Mouse (Mus musculus) cerebellum, postnatal 25 days (tissue): ENCODE results near the gene Acbd4.

Experiments
- DNase-seq, 2 experiments: peaks; one replicate each; pipeline ENCODE4 v3.0.0; 2021; ENCODE audit warnings: mixed read lengths in 2 of 2

Gene Acbd4

DNA sequence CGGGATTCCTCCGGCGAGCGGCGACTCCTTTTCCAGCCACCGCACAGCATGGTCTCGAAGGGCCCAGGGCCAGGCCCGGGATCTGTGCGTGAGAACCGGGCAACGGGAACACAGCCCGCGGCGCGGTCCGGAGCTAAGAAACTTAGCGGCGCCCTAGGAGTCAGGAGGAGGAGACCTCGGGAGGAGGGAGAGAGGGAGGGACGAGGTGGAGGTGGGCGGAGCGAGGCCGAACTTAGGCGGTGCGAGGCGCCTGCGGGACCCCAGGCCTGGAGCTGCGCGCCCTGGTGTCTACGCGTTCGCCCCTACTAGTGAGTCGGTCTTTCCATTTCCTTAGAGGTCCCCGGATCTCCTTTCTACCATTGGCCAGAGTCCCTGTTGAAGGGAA, at the start of gene Acbd4, which contains the start of gene Plcd3:
Acbd4 (plus strand) TSS at position 202 of the 385 bp plus-strand sequence.
Plcd3 (minus strand) TSS at position 178 of the 385 bp plus-strand sequence.
- peak; percentile 75 to 84 for DNase-seq

DNA sequence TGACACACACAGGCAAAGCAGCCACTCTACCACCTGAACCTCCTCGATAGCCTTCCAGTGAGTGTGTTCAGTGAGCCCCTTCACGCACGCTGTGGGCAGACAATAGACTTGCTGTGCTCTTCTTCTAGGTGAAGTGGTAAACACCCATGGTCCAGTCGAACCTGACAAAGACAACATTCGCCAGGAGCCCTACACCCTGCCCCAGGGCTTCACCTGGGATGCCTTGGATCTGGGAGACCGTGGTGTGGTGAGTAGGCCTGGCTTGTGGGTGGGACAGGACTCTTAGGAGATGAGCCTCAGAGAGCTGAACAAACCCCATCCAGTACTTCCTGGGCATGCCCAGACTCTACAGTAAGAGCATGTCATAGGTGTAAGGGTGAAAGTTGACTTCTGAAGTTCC, 49.4 kb upstream of the Acbd4 start:
- no peak for DNase-seq

DNA sequence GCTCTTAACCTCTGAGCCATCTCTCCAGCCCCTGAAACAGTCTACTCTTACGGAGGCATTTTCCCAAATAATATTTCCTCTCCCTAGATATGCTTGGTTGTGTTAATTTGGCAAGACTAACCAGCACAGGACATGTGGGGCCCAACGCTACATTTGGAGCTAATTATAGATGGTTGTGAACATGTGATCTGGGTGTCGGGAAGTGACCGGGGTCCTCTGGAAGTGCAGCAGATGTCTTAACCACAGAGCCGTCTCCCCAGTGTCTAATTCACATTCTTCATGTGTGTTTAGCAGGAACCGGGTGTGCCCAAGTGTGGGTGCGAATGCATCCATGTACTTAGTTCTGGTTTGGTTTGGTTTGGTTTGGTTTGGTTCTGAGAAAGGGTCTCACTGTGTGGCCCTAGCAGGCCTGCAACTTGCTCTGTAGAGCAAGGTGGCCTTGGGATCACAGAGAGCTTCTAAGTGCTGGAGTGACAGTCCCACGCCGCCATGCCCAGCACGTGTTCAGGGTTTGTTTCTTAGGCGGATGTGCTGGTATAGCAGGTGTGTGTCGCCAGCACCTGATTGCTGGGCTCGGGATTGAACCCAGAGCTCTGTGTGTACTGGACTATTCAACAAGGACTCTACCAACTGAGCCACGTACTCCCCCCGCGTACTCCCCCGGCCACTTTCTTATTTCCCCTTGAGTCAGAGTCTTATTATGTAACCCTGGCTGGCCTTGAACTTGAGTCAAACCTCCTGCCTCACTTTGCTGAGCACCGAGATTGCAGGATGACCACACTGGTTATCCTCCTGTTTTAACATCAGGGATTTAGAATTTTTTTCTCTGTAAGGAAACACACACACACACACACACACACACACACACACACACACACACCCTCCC, 48.0 kb upstream of the Acbd4 start:
- DNase-seq = no peak

DNA sequence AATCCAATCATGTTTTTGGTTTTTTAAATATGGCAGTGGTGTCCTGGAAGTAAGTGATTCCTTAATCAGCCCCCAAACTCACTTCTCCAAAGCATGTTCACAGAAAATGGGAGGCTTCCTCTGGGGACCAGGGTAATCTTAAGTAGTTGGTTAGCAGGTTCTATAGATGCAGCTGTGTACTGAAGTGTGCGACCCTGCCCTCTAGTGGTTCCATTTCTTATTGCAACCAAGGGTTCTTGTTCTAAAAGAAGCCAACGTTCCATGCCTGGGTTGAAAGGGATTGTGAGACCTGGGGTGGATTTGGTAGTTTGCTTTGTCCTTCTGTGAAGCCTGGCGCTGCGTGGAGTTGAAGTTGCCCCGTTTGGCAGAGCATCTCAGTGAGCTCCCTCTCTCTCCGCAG, 46.7 kb upstream of the Acbd4 start:
- DNase-seq = peak; percentile 74 to 86

DNA sequence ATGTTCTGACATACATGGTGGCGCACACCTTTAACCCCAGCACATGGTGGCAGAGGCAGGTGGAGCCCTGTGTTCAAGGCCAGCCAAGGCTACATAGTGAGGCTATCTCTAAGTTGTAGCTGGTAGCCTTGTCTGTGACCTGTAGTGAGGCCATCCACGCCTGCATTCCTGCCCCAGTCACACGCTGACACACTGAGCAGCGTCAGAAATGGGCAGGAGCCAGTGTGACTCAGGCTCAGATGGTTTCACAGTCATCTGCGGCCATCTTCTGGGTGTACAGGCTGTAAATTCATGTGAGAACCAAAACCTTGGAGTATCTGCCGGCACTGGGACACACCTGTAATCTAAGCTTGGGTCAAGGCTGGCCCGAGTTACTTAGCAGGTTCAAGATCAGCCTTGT, 44.8 kb upstream of the Acbd4 start:
- DNase-seq = no peak

DNA sequence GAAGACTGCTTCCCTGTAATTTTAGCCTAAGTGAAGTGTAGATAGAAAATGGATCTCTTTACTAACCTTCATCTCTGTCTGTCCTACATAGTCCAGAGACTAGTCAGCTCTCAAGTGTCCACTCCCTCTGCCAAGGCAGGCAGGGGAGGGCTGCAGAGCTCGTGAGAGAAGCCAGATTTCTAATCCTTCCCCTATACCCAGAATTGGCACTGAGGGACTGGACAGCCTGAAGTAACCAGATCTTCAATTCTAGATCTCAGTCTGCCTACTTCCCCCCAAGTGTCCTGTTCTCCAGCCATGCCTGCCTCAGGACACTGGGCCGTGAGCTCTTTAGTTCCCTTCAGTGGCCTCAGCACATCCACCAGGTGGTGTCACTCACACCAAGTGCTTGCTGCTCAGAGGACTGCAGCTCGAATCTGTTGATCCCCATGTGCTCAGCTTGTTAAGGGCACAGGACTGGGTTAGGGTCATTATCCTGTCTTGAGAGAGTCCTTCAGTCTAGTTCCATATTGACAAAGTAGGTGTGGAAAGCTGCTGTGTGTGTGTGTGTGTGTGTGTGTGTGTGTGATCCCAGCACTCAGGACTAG, 42.9 kb upstream of the Acbd4 start:
- no peak for DNase-seq

DNA sequence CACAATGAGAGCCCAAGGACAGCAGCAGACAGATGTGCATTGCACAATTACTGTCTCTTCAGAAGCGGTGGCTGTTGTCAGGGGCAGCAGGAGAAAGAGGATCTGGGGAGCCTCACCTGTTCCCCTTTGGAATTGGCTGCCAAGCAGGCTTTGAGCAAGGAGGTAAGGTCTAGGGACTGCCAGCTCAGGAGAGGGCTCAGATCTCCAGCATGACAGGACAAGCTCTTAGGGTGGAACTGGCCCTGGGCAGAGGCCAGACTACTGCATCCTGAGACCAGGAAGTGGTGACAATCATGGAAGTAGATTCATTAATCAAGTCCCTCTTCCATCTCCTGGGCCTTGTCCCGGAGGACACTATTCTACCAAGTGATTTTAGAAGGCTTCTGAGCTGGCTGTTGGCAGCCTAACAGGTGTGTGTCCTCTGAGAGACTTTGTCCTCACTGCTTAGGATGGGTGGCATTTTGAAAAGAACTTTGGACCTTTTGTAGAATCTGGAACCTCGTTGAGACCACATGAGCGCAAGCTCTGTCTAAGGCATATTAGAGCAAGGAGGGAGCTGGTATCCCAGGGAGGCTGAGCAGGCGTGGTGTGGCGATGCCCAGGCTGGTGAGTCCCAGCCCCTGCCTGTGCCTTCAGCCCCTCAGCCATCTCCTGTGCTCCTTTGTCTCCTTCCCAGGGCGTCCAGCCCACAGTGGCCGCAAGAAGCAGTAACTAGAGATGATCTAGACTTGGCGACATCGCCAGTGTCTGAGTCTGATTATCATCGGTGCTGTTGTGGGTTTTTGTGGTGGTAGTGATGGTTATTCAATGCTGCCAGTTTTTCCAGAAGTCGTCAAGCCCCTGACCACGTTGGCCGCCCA, 35.1 kb upstream of the Acbd4 start:
- DNase-seq = no peak

DNA sequence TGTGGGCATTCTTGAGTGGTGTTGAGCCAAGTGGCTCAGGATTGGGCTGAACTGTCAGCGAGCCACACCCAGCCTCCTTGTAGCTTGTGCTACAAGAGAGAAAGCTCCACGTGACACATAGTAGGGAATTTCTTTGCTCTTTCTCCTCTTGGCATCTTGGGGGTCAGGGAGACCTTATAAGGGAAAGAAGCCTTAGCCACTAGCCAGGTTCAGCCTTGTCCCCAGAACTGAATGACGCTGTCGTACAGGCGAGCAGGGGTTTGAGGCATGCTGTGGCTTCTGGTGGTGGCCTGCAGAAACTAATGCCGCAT, 34.5 kb upstream of the Acbd4 start:
- no peak for DNase-seq

DNA sequence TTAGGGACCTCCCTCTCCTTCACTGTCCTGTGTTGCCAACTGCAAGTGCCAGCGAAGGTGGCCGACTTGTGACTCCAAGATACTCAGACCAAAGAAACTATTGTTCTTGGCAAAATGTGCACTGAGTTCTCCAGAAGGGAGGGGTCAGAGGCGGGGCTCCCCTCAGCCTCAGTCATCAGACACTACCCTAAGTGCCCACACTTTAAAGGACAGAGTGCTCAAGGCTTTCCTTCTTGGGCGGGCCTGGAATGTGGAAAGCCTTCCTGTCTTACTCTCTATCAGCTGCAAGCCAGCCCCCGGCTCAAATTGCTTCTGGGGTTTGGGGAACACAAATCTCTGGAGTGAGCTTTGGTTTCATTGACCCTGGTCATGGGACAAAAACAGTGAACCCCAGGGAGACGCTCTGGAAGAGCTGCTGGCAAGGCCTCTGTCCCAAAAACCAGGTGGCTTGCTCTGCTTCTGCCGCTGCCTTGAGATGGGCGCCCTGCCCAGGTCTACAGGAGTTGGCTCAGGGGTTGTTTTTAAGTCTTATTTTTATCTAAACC, 34.0 kb upstream of the Acbd4 start:
- DNase-seq = peak; percentile 45 to 55

DNA sequence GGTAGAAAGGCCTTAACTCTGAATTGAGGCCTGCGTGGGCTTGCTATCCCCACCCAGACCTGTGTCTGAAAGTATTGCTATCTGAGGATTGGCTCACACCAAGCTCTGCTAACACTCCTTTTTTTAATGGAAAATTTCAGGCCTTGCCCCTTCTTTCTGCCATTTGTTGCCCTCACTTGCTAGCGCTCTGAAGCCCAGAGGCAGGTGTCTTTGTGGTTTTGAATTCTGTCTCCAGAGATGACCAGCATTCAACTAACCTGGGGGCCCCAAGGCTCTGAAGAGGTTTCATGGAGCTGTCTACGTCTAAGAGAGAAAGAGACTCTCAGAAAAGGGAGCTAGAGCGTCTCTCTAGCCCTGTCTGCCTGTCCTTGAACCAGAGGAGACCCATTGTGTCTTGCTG, 33.2 kb upstream of the Acbd4 start:
- no peak for DNase-seq

DNA sequence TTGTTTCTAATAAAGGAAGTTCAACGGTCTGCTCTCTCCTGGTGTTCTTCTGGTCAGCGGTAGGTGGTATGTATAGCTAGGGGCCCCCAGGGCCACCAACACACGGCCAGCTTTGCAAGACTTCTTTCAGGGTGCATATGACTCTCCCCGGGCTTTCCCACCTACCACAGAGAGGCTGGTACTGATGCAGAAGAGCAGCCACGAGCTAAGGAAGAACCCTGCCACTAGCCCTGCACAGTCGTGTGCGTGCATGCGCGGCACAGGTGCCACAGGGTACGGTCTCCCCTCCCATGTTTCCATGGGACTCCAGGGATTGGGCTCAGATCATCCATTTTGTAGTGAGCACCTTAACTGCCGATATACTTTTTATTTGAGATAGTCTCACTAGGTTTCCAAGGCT, 32.6 kb upstream of the Acbd4 start:
- DNase-seq = no peak

DNA sequence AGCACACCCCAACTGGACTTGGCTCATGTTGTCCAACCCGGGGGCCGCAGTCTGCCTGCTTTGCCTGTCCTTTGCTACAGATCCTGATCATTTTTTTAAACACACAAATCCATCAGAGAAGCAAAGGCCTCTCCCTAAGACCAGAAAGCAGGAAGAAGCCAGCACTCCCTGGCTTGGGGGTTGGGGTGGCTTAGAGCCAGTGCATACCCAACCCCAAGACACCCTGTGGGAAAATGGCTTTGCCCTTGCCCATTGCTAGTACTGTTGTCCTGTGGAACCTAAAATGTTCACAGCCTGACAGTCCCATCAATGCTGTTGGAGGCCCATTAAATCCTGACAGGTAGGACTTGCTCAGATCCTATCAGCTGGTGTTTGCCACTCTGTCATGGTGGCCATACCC, 31.8 kb upstream of the Acbd4 start:
- DNase-seq = no peak

DNA sequence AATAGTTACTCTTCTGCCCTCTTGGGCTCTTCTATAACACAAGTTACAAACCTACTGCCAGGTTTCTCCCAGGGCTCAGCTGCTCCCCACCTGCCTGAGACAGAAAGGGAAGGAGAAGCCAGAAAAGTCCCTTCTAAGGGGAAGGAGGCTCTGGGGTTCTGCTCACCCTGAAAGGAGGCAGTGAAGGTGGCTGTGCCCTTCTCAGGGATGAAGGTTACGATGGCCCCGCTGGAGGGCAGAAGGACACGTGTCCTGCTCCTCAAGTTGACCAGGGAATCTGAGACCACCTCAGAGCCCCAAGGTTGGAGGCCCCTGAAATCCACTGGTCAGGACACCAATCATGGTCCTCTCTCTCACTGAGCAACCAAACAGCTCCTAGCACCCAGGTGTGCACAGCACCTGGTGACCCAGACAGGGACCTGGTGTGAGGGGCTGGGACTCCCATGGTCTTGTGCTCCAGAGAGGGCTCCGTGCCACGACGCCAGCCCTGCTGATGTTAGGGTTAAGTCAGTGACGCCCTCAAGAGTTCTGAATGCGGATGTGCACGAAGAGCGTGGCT, 31.1 kb upstream of the Acbd4 start:
- DNase-seq = no peak

DNA sequence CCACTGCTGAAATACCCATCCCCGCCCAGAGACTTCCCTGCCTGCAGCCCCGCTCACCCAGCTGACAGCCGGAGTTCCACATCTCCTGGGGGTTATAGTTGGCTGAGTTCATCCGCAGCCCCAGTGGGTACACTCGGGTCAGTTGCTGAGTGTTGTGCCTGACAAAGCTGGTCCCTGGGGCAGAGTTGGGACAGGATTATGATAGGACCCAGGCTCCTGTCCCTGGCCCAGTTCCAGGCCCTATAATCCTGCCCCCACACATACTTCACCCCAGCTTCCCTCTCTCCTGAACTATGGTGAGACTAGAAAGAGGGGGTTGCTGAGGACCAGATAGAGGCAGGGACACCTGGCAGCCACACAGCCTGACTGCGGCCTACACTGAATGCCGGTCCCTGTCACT, 27.8 kb upstream of the Acbd4 start:
- no peak for DNase-seq

DNA sequence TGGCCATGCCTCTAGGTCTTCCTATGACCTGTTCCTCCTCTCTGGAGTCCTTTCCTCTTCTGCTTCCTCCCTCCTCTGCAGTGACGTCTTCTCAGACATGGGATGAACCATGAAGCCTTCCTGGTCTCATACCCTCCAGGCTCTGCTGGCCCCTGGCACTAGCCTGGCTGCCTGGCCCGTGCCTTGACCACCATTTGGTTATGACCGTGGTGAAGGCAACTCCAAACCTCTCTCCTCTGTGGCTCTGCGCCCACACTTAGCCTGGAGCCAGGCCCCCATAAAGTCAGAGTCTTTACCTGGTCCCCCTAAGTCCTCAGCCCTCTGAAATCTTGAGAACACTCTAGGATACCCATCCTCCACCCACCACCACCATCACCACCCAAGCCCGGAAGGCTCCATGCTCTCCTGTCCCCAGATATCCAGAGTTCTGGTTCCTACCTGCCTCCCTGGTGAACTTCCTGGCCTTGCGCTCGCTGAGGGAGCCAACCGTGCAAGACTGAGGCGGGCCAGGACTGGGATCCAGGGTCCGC, 27.3 kb upstream of the Acbd4 start:
- no peak for DNase-seq

DNA sequence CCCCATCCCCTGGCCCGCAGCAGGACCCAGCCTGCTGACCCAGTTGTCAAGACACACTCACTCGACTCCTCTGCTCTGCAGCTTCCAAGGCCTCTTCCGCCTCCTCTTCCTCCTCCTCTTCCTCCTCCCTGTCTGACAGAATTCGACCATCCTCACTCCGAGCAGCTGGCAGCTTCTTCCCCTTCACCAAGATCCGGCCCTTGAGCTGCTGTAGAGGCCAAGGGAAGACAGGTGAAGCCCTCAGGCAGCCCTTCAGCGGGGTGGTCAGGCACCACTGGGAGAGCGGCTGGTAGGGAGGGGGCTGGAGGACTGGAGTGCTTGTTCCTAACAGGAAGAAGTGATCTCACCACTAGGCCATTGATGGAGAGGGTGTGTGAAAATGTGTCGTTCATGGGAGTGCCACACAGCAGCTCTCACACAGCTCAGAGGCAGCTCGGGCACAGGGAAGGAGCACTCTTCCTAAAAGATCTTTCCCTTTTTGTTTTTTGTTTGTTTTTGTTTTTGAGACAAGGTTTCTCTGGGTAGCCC, 26.6 kb upstream of the Acbd4 start:
- DNase-seq = no peak

DNA sequence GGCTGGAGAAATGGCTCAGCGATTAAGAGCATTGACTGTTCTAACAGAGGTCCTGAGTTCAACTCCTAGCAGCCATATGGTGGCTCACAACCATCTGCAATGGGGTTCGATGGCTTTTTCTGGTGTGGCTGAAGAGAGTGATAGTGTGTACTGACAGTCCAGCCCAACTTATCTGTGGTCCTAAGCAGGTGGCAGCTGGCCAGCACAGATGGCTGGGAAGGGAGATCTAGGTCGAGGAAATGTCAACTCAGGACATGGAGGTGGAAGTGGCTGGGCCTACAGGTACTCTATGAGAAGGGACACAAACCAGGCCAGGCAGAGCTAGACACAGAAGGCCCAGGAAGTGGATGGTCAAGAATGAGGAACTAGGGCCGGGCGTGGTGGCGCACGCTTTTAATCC, 25.5 kb upstream of the Acbd4 start:
- DNase-seq = peak; percentile 53 to 79

DNA sequence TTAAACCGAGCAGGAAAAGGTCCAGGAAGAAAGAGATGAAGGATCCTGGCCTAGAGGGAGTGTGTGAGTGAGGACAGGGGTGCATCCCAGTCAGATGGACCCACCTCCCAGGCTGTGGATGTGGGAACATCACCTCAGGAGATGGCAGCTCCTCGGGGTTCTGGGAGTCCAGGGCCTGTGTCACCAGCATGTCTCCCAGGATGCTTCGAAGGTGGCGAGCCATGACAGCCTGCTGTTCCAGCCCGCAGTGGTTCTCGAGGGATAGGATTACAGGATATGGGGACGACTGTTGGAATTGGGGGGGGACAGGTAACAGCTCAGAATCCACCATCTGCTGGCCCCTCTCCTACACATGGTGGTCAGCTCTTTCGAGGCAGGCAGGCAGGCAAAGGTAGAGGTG, 24.9 kb upstream of the Acbd4 start:
- no peak for DNase-seq

DNA sequence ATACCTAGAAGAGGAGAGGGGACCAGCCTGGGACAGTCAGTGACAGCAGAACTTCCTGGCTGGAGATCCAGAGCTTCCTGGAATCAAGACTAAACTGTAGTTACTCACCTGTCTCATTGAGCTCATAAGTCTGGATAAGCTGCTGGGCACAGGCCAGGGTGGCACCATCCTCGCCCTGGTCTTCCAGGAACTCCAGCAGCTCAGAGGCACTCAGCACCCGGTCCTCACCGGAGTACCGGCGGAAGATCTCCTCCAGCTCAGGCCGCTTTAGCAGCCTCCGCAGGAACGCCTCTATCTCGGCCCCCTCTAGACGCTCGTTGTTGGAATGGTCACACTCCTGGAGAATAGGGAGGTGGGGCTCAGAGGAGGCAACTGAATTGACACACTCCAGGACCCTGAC, 23.4 kb upstream of the Acbd4 start:
- no peak for DNase-seq

DNA sequence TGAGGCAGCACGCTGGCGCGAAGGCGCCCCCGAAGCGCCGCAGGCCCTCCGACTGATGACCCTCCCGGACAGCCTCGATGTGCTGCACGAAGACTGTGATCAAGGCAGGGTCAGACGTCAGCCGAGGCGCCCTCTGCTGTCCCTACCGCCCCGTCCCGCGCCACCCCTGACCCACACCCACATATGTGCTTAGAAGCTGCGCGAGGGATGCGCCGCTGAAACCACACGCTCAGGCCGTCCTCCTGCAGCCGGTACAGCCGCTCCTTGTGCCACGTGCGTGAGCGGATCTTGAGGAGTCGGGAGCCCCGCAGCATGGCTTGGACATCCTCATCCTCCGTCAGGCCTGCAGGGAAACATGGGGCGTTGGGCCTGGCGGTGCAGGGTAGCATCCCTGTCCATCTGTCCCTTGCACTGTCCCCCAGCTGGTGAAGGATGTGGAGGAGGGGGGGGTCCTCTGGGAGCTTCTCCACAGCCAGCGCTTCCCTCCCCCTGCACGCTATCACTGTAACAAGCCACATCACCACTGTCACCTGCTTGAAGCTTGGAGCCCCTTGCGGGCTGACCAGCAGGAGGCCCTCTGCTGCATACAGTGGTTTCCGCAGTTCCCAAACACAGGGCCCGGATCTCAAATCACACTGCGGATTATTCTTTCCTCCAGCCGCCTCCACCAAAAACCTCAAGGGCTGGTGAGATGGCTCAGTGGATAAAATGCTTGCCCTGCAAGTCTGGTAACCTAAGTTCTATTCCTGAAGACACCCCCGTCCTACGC, 21.0 kb upstream of the Acbd4 start:
- DNase-seq = peak in 1 of 2 experiments; percentile 40

DNA sequence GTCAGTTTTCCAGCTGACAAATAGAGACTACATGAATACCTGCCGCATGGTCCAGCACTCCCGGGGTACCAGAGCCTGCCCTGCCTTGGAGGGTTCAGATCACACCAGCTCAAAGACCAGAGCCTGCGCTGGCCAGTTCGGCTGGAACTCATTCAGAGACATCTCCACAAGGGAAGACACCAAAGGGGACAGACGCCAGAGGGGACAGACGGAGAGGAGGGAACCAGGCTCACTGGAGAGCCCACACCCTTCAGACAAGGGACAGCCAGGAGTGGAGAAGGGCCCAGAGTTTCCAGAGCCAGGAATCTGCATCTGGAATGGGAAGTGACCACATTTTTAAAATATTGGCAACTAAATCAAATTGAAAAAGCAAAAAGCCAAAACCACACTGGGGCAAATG, 19.9 kb upstream of the Acbd4 start:
- no peak for DNase-seq

DNA sequence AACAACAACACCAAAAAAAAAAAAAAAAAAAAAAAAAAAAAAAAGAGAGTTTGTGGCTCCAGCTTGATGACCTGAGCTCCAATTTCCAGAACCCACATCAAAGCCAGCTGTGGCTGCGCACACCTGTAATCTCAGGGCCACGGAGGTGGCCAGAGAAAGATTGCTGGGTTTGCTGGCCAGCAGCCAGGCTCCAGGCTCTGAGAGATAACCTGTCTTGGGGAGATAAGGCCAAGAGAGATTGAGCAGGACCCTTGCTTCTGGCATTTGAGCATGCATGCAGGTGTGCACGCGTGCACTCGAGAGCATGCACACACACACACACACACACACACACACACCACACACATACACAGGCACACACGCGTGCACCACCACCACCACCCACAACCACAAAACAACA, 8.2 kb upstream of the Acbd4 start:
- DNase-seq = no peak
